In genomic region chr4:151880044-151880690, GRCm38 (mm10) we compare ENCODE assay signal across 11 mouse cellular contexts. TPM values are rescaled to one million over a fixed set of nuclear protein-coding genes. Genes with fewer than 3 reads are reported as not detected.
DNase-seq lines count a peak whose midpoint lies in the region; ATAC-seq and TF ChIP-seq lines count a peak whose summit lies in the region.
"Had no signal": no experiment of that assay in that cellular context is flagged by ENCODE, and none has a peak within 500 bp of the region (broad histone marks: within the 10 kb centered on the region; RNA-seq: fewer than 3 reads in every experiment).

No protein-coding gene starts in this region.

- TF ChIP-seq POLR2A in kidney, adult 2 months (IDR thresholded peaks at IDR 0.05; ENCODE audit: low read depth, low read length) = no peak

- no peaks in the 10 kb centered on the region for H3K9me3 ChIP-seq in kidney, embryonic 15.5 days (replicated peaks)
- peaks cover 6% of the 10 kb centered on the region; the same call in 1 of the 2 replicates for H3K9me3 ChIP-seq in G1E (replicated peaks)
- H3K9me3 ChIP-seq: heart, embryonic 10.5 days; limb, embryonic 10.5 days had no signal

- no peak overlapping the region for H3K27ac ChIP-seq in kidney, adult 2 months (ENCODE audit: insufficient read depth, low read depth, low read length)
- H3K27ac ChIP-seq in kidney, embryonic 15.5 days = no peak overlapping the region
- H3K27ac ChIP-seq: heart, embryonic 10.5 days; limb, embryonic 10.5 days had no signal

- H3K4me1 ChIP-seq in kidney, adult 2 months (ENCODE audit: control insufficient read depth, insufficient read depth, low read length) = no peaks in the 10 kb centered on the region
- peaks cover 12% of the 10 kb centered on the region for H3K4me1 ChIP-seq in kidney, embryonic 15.5 days
- no peaks in the 10 kb centered on the region for H3K4me1 ChIP-seq in G1E (ENCODE audit: insufficient read depth, low read depth, low read length)
- H3K4me1 ChIP-seq: heart, embryonic 10.5 days; limb, embryonic 10.5 days had no signal

- DNase-seq in kidney, adult 2 months = no peak
- DNase-seq in B cell, adult 2 months = peak; percentile 10 to 11
- no peak for DNase-seq in G1E (ENCODE audit: low spot score)
- peak; percentile 7 for DNase-seq in forelimb bud, embryonic 11.5 days (ENCODE audit: low read depth, low spot score)
- DNase-seq in yolk sac, embryonic 10.5 days (ENCODE audit: low spot score) = no peak
- no peak for DNase-seq in cerebellum, adult 11 months
- DNase-seq: lung, postnatal 4 days had no signal

- 82% methylated on average over 5 of the region's 5 CpGs for WGBS in kidney, adult 2 months
- 81% methylated on average over 5 of the region's 5 CpGs for WGBS in kidney, embryonic 15.5 days

- H3K4me3 ChIP-seq in kidney, adult 2 months (ENCODE audit: insufficient read depth, low read depth, low read length) = no peak overlapping the region
- H3K4me3 ChIP-seq in kidney, embryonic 15.5 days (replicated peaks) = no peak overlapping the region
- no peak overlapping the region for H3K4me3 ChIP-seq in G1E (ENCODE audit: low read depth, low read length)
- H3K4me3 ChIP-seq: heart, embryonic 10.5 days; limb, embryonic 10.5 days; myocyte had no signal

- no peaks in the 10 kb centered on the region; the same call in 1 of the 2 replicates for H3K27me3 ChIP-seq in kidney, adult 2 months (replicated peaks; ENCODE audit: control insufficient read depth, insufficient read depth, low read length)
- H3K27me3 ChIP-seq in kidney, embryonic 15.5 days = peaks cover 24% of the 10 kb centered on the region
- H3K27me3 ChIP-seq in G1E (ENCODE audit: insufficient read depth, low read length) = peaks cover 3% of the 10 kb centered on the region; the same call in 1 of the 2 replicates

- no peak overlapping the region for H3K4me2 ChIP-seq in kidney, embryonic 15.5 days

- TF ChIP-seq CTCF in kidney, adult 2 months (conservative IDR thresholded peaks at IDR 0.05; ENCODE audit: insufficient read depth, insufficient read length, low read depth, low read length) = peak; percentile 24; the same call in 1 of the 2 replicates
- peak; percentile 17; the same call in 1 of the 2 replicates for TF ChIP-seq CTCF in G1E (IDR thresholded peaks at IDR 0.05; ENCODE audit: low read depth, low read length)

- H3K9ac ChIP-seq in kidney, embryonic 15.5 days = no peak overlapping the region

- H3K36me3 ChIP-seq in kidney, adult 2 months (ENCODE audit: control insufficient read depth, insufficient read depth, low read length) = no peaks in the 10 kb centered on the region
- H3K36me3 ChIP-seq in kidney, embryonic 15.5 days = no peaks in the 10 kb centered on the region
- no peaks in the 10 kb centered on the region for H3K36me3 ChIP-seq in G1E (replicated peaks)
- H3K36me3 ChIP-seq: heart, embryonic 10.5 days; limb, embryonic 10.5 days had no signal

- ATAC-seq in kidney, embryonic 15.5 days (replicated peaks; ENCODE audit: low FRiP score) = no peak
- no peak; the same call in 1 of the 2 replicates for ATAC-seq in G1E (ENCODE audit: extremely low read depth, insufficient number of reproducible peaks, low FRiP score, poor library complexity, severe bottlenecking)

RNA-seq across cellular contexts. Expression of gene Camta1, which starts 18.5 kb away (rescaled TPM):
- 7.7 and 7.8 TPM in 2 replicates for polyA plus RNA-seq in kidney, adult 2 months (2012; rRNA removed)
- polyA plus RNA-seq in kidney, embryonic 15.5 days (2015; fragmentation: Nextera tagmentation; extraction: Ambion mirVana) = 87.9 and 104 TPM in 2 replicates
- 60.3 and 113 TPM in 2 replicates for total RNA-seq in G1E (2014; fragmentation: Nextera tagmentation)
- total RNA-seq in G1E (2017) = 23.5 and 25.7 TPM in 2 replicates
- polyA plus RNA-seq in G1E (2012) = 10.8 and 12.1 TPM in 2 replicates

RNA-seq across cellular contexts. Expression of gene Dnajc11, which starts 53.3 kb away (rescaled TPM):
- 70.0 and 76.1 TPM in 2 replicates for polyA plus RNA-seq in kidney, adult 2 months (2012; rRNA removed)
- polyA plus RNA-seq in kidney, embryonic 15.5 days (2015; fragmentation: Nextera tagmentation; extraction: Ambion mirVana) = 77.6 and 78.3 TPM in 2 replicates
- total RNA-seq in G1E (2014; fragmentation: Nextera tagmentation) = 40.5 and 51.1 TPM in 2 replicates
- 69.6 and 97.1 TPM in 2 replicates for total RNA-seq in G1E (2017)
- 43.7 and 67.2 TPM in 2 replicates for polyA plus RNA-seq in G1E (2012)

Comparison
In these comparisons a context has a peak if more than half of its experiments do, and no peak if none do; other contexts are left out.
1. DNase-seq: peak in B cell, adult 2 months (2 of 2) and forelimb bud, embryonic 11.5 days (single experiment); none in kidney, adult 2 months (single experiment), G1E (single experiment), yolk sac, embryonic 10.5 days (single experiment) and cerebellum, adult 11 months (single experiment).